Mouse (Mus musculus): ENCODE results near the gene Syt2. TPM values are rescaled to one million over a fixed set of nuclear protein-coding genes. Genes with fewer than 3 reads are reported as not detected.
A peak's percentile ranks its signal among the peaks of the same experiment; 100 is the strongest.

Syt2 gene
- polyA plus RNA-seq, 1 experiment from 2014 or later = 2.9 TPM

GRCm38 (mm10) chr1:134703232-134703631, 56.8 kb downstream of the Syt2 start:
- H3K4me1 ChIP-seq (ENCODE audit: control insufficient read depth, insufficient read depth, low read length) = no peaks in the 10 kb centered on the region; the same call in 1 of the 2 replicates
- H3K27ac ChIP-seq (ENCODE audit: low read depth, low read length) = no peak overlapping the region
- H3K9ac ChIP-seq (ENCODE audit: low read length) = no peak overlapping the region
- no peak for DNase-seq (ENCODE audit: low spot score)
- H3K9me3 ChIP-seq (ENCODE audit: control insufficient read depth, low read length) = no peaks in the 10 kb centered on the region
- no peak overlapping the region for H3K4me2 ChIP-seq (ENCODE audit: low read depth)
- no peak for ATAC-seq (ENCODE audit: insufficient read depth, low FRiP score, low TSS enrichment)
- 90% methylated on average over 2 of the region's 2 CpGs for WGBS
- H3K27me3 ChIP-seq (ENCODE audit: control insufficient read depth, insufficient read depth, low read length) = peaks cover 2% of the 10 kb centered on the region; the same call in 1 of the 2 replicates
- H3K4me3 ChIP-seq (ENCODE audit: low read depth, low read length) = no peak overlapping the region
- H3K36me3 ChIP-seq (ENCODE audit: control insufficient read depth, insufficient read depth, low read length) = no peaks in the 10 kb centered on the region

DNA sequence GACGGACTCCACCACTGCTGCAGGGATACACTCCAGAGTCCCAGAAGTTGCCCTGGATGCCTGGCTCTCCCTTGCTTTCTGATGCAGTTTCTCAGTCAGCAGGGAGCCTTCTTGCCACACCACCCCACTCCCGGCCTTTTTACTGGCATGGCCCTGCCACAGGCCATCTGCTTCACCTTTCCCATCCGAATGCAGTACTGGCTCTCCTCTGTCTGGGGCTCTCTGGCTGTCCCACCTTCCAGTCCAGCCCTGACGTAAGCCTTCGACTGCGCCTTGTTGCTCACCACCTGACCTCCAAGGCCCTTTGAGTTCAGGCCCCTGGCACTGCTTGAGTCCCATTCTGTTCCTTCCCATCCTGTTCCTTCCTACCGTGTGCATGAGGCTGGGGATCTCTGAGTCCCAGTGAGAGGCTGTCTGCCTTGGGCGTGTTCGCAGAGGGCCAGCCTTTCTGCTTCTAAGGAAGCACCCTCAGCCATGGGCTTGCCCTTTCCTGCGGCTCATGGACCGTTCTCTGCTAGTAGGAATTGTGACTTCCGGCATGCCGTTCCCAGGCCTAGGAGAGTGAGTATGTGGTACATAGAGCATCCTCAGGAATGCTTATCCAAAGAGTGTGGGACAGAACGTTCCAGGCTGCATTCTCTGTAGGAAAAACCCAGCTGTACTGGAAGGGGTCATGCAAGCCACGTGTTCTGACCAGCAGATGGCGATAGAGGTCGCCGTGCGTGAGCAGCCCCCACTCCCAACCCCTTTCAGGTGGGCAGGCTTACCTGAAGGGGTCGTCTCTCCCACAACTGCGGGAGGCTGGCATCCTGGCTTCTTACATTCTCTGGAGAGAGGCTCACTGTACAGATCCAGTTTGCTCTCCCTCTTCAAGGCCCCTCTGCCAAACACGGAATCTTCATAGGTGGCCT, 58.2 kb downstream of the Syt2 start:
- 32% methylated on average over 22 of the region's 22 CpGs for WGBS

DNA sequence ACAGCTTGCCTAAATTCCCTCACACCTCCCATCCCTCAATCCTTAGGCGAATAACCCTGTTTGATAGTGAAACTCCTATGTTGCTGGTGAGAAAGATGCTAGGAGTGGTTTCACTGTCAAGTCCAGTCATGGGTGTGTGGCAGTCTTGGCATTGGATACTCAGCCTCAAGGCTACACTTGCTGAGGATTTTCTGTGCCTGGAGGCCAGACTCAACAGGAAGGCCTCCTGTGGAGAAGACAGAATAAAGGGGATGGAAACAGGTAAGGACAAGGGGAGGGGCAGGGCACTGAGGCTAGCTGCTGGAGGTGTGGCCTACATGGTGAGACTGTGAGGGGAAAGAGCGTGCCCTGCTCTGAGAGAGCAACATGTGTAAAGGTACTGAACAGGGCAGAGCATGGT, 60.1 kb downstream of the Syt2 start:
- WGBS = 52% methylated on average over 2 of the region's 2 CpGs
- DNase-seq (ENCODE audit: low spot score) = no peak
- Histone ChIP-seq H3K27ac (ENCODE audit: low read depth, low read length) (no peak overlapping the region), H3K9ac (ENCODE audit: low read length) (no peak overlapping the region), H3K4me3 (ENCODE audit: low read depth, low read length) (no peak overlapping the region), H3K4me2 (ENCODE audit: low read depth) (no peak overlapping the region), H3K4me1 (ENCODE audit: control insufficient read depth, insufficient read depth, low read length) (peaks cover 20% of the 10 kb centered on the region), H3K27me3 (ENCODE audit: control insufficient read depth, insufficient read depth, low read length) (peaks cover 9% of the 10 kb centered on the region; the same call in 1 of the 2 replicates), H3K9me3 (ENCODE audit: control insufficient read depth, low read length) (no peaks in the 10 kb centered on the region), H3K36me3 (ENCODE audit: control insufficient read depth, insufficient read depth, low read length) (no peaks in the 10 kb centered on the region)
- ATAC-seq (ENCODE audit: insufficient read depth, low FRiP score, low TSS enrichment) = no peak

More for the DNA sequence above, 58.2 kb downstream of the Syt2 start:
- peaks cover 6% of the 10 kb centered on the region; the same call in 1 of the 2 replicates for H3K27me3 ChIP-seq (ENCODE audit: control insufficient read depth, insufficient read depth, low read length)
- H3K4me1 ChIP-seq (ENCODE audit: control insufficient read depth, insufficient read depth, low read length) = peaks cover 8% of the 10 kb centered on the region
- H3K4me2 ChIP-seq (ENCODE audit: low read depth) = no peak overlapping the region
- H3K9me3 ChIP-seq (ENCODE audit: control insufficient read depth, low read length) = no peaks in the 10 kb centered on the region
- H3K4me3 ChIP-seq (ENCODE audit: low read depth, low read length) = no peak overlapping the region
- ATAC-seq (ENCODE audit: insufficient read depth, low FRiP score, low TSS enrichment) = no peak
- DNase-seq (ENCODE audit: low spot score) = peak; percentile 46
- no peak overlapping the region for H3K27ac ChIP-seq (ENCODE audit: low read depth, low read length)
- no peaks in the 10 kb centered on the region for H3K36me3 ChIP-seq (ENCODE audit: control insufficient read depth, insufficient read depth, low read length)
- H3K9ac ChIP-seq (ENCODE audit: low read length) = no peak overlapping the region

GRCm38 (mm10) chr1:134707516-134707915, 61.0 kb downstream of the Syt2 start:
- Histone ChIP-seq H3K9ac (ENCODE audit: low read length) (no peak overlapping the region), H3K27me3 (ENCODE audit: control insufficient read depth, insufficient read depth, low read length) (peaks cover 9% of the 10 kb centered on the region; the same call in 1 of the 2 replicates), H3K4me1 (ENCODE audit: control insufficient read depth, insufficient read depth, low read length) (peaks cover 21% of the 10 kb centered on the region), H3K4me3 (ENCODE audit: low read depth, low read length) (no peak overlapping the region), H3K27ac (ENCODE audit: low read depth, low read length) (no peak overlapping the region), H3K4me2 (ENCODE audit: low read depth) (no peak overlapping the region), H3K9me3 (ENCODE audit: control insufficient read depth, low read length) (no peaks in the 10 kb centered on the region), H3K36me3 (ENCODE audit: control insufficient read depth, insufficient read depth, low read length) (no peaks in the 10 kb centered on the region)
- DNase-seq (ENCODE audit: low spot score) = no peak
- no peak for ATAC-seq (ENCODE audit: insufficient read depth, low FRiP score, low TSS enrichment)
- WGBS = 80% methylated on average over 3 of the region's 3 CpGs

DNA sequence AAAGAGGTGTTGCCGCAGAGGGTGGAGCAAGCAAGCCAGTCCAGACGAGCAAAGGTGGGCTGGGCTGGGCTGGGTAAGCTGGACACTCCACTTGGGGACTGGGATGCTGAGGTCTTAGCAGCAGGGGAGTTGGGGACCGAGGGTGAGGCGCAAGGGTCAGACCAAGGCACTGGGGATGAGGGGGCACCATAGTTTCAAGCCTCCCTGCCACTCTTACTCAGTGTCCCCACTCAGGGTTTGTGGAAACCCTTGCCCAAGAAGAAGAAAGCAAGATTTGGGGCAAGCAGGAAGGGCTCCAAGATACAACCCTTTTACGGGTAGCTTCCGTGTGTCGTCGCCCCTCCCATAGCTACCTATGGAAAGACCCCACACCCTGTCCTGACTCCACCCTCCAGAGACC, 61.8 kb downstream of the Syt2 start:
- Histone ChIP-seq H3K36me3 (ENCODE audit: control insufficient read depth, insufficient read depth, low read length) (no peaks in the 10 kb centered on the region), H3K27ac (ENCODE audit: low read depth, low read length) (no peak overlapping the region), H3K9me3 (ENCODE audit: control insufficient read depth, low read length) (no peaks in the 10 kb centered on the region), H3K4me1 (ENCODE audit: control insufficient read depth, insufficient read depth, low read length) (peaks cover 21% of the 10 kb centered on the region), H3K4me3 (ENCODE audit: low read depth, low read length) (peak overlapping the region; percentile 53), H3K4me2 (ENCODE audit: low read depth) (peak overlapping the region; percentile 98), H3K27me3 (ENCODE audit: control insufficient read depth, insufficient read depth, low read length) (peaks cover 9% of the 10 kb centered on the region; the same call in 1 of the 2 replicates), H3K9ac (ENCODE audit: low read length) (no peak overlapping the region)
- ATAC-seq (ENCODE audit: insufficient read depth, low FRiP score, low TSS enrichment) = no peak
- no peak for DNase-seq (ENCODE audit: low spot score)
- 9% methylated on average over 8 of the region's 8 CpGs for WGBS

- peak overlapping the region; percentile 79 for H3K9ac ChIP-seq (ENCODE audit: low read length)
- H3K4me1 ChIP-seq (ENCODE audit: control insufficient read depth, insufficient read depth, low read length) = peaks cover 22% of the 10 kb centered on the region
- H3K9me3 ChIP-seq (ENCODE audit: control insufficient read depth, low read length) = no peaks in the 10 kb centered on the region
- H3K4me3 ChIP-seq (ENCODE audit: low read depth, low read length) = peak overlapping the region; percentile 53
- WGBS = 0% methylated on average over 45 of the region's 46 CpGs
- DNase-seq (ENCODE audit: low spot score) = peak; percentile 80
- peak overlapping the region; percentile 98 for H3K4me2 ChIP-seq (ENCODE audit: low read depth)
- peak; percentile 42; the same call in 1 of the 2 replicates for ATAC-seq (ENCODE audit: insufficient read depth, low FRiP score, low TSS enrichment)
- no peaks in the 10 kb centered on the region for H3K36me3 ChIP-seq (ENCODE audit: control insufficient read depth, insufficient read depth, low read length)
- H3K27me3 ChIP-seq (ENCODE audit: control insufficient read depth, insufficient read depth, low read length) = peaks cover 9% of the 10 kb centered on the region; the same call in 1 of the 2 replicates
- H3K27ac ChIP-seq (ENCODE audit: low read depth, low read length) = peak overlapping the region; percentile 14; the same call in 1 of the 2 replicates
Measured at GRCm38 (mm10) chr1:134708801-134709385, 62.4 kb downstream of the Syt2 start.

GRCm38 (mm10) chr1:134709411-134710306, 63.2 kb downstream of the Syt2 start:
- H3K36me3 ChIP-seq (ENCODE audit: control insufficient read depth, insufficient read depth, low read length) = no peaks in the 10 kb centered on the region
- H3K4me3 ChIP-seq (ENCODE audit: low read depth, low read length) = peak overlapping the region; percentile 53
- 11% methylated on average over 26 of the region's 26 CpGs for WGBS
- peaks cover 9% of the 10 kb centered on the region; the same call in 1 of the 2 replicates for H3K27me3 ChIP-seq (ENCODE audit: control insufficient read depth, insufficient read depth, low read length)
- peaks cover 28% of the 10 kb centered on the region for H3K4me1 ChIP-seq (ENCODE audit: control insufficient read depth, insufficient read depth, low read length)
- H3K27ac ChIP-seq (ENCODE audit: low read depth, low read length) = peak overlapping the region; percentile 14; the same call in 1 of the 2 replicates
- ATAC-seq (ENCODE audit: insufficient read depth, low FRiP score, low TSS enrichment) (no peak), DNase-seq (ENCODE audit: low spot score) (peak; percentile 44)
- peak overlapping the region; percentile 79 for H3K9ac ChIP-seq (ENCODE audit: low read length)
- H3K9me3 ChIP-seq (ENCODE audit: control insufficient read depth, low read length) = no peaks in the 10 kb centered on the region
- peak overlapping the region; percentile 98 for H3K4me2 ChIP-seq (ENCODE audit: low read depth)

GRCm38 (mm10) chr1:134711061-134711460, 64.6 kb downstream of the Syt2 start:
- no peak for DNase-seq (ENCODE audit: low spot score)
- Histone ChIP-seq H3K9me3 (ENCODE audit: control insufficient read depth, low read length) (no peaks in the 10 kb centered on the region), H3K4me2 (ENCODE audit: low read depth) (no peak overlapping the region), H3K9ac (ENCODE audit: low read length) (no peak overlapping the region; the same call in 1 of the 2 replicates), H3K4me1 (ENCODE audit: control insufficient read depth, insufficient read depth, low read length) (peaks cover 31% of the 10 kb centered on the region), H3K4me3 (ENCODE audit: low read depth, low read length) (no peak overlapping the region), H3K27me3 (ENCODE audit: control insufficient read depth, insufficient read depth, low read length) (peaks cover 9% of the 10 kb centered on the region; the same call in 1 of the 2 replicates), H3K27ac (ENCODE audit: low read depth, low read length) (no peak overlapping the region), H3K36me3 (ENCODE audit: control insufficient read depth, insufficient read depth, low read length) (no peaks in the 10 kb centered on the region)
- 37% methylated on average over 7 of the region's 7 CpGs for WGBS
- ATAC-seq (ENCODE audit: insufficient read depth, low FRiP score, low TSS enrichment) = no peak
